Mouse (Mus musculus): ENCODE measurements at regions not wholly inside any gene's neighbourhood (a gene's known extent, or its start where the extent isn't known, plus 50 kb on each side); places are given as distances from the start of the nearest gene placed in this dataset.

- peak in 1 of 2 experiments; percentile 52 for DNase-seq (ENCODE audit: low spot score in 2 of 2)
These were observed 59.4 kb downstream of the 1700001O22Rik start for GRCm38 (mm10) chr2:30743976-30744620.

GRCm38 (mm10) chr2:30743265-30743846 is 60.1 kb downstream of the 1700001O22Rik start:
- no peak for DNase-seq (ENCODE audit: low spot score in 2 of 2)

- DNase-seq (ENCODE audit: low spot score in 2 of 2), result no peak
These were observed 62.0 kb downstream of the 1700001O22Rik start for GRCm38 (mm10) chr2:30741450-30741849.

GRCm38 (mm10) chr2:30737759-30738158 is 65.7 kb downstream of the 1700001O22Rik start:
- DNase-seq (ENCODE audit: low spot score in 2 of 2), result peak in 1 of 2 experiments; percentile 48

GRCm38 (mm10) chr2:30736705-30737104 is 66.8 kb downstream of the 1700001O22Rik start:
- no peak for DNase-seq (ENCODE audit: low spot score in 2 of 2)

- no peak for DNase-seq (ENCODE audit: low spot score in 2 of 2)
These were observed 67.2 kb downstream of the 1700001O22Rik start for GRCm38 (mm10) chr2:30736236-30736635.

GRCm38 (mm10) chr2:30733853-30734252 is 69.6 kb downstream of the 1700001O22Rik start:
- no peak for DNase-seq (ENCODE audit: low spot score in 2 of 2)

GRCm38 (mm10) chr2:30731832-30732231 is 71.6 kb downstream of the 1700001O22Rik start:
- DNase-seq (ENCODE audit: low spot score in 2 of 2), result no peak

- DNase-seq (ENCODE audit: low spot score in 2 of 2), result no peak
These were observed 75.5 kb downstream of the 1700001O22Rik start for GRCm38 (mm10) chr2:30727948-30728347.

- DNase-seq (ENCODE audit: low spot score in 2 of 2), result peak in 1 of 2 experiments; percentile 69
These were observed 77.6 kb downstream of the 1700001O22Rik start for GRCm38 (mm10) chr2:30725601-30726489.

- DNase-seq (ENCODE audit: low spot score in 2 of 2), result no peak
These were observed 78.3 kb downstream of the 1700001O22Rik start for GRCm38 (mm10) chr2:30725186-30725585.

GRCm38 (mm10) chr2:30724521-30724920 is 78.9 kb downstream of the 1700001O22Rik start:
- DNase-seq (ENCODE audit: low spot score in 2 of 2), result no peak

- DNase-seq (ENCODE audit: low spot score in 2 of 2), result no peak
These were observed 80.3 kb downstream of the 1700001O22Rik start for GRCm38 (mm10) chr2:30723059-30723587.

GRCm38 (mm10) chr2:30722263-30723050 is 81.0 kb downstream of the 1700001O22Rik start:
- peak in 1 of 2 experiments; percentile 12 for DNase-seq (ENCODE audit: low spot score in 2 of 2)

GRCm38 (mm10) chr2:30721473-30722262 is 81.8 kb downstream of the 1700001O22Rik start:
- peak in 1 of 2 experiments; percentile 60 for DNase-seq (ENCODE audit: low spot score in 2 of 2)

GRCm38 (mm10) chr2:30721048-30721461 is 82.4 kb downstream of the 1700001O22Rik start:
- DNase-seq (ENCODE audit: low spot score in 2 of 2), result no peak

GRCm38 (mm10) chr2:30720291-30720690 is 83.2 kb downstream of the 1700001O22Rik start:
- DNase-seq (ENCODE audit: low spot score in 2 of 2), result no peak

- no peak for DNase-seq (ENCODE audit: low spot score in 2 of 2)
These were observed 83.7 kb downstream of the 1700001O22Rik start for GRCm38 (mm10) chr2:30719611-30720290.

- peak; percentile 74 to 89 for DNase-seq (ENCODE audit: low spot score in 2 of 2)
These were observed 84.6 kb downstream of the 1700001O22Rik start for GRCm38 (mm10) chr2:30718741-30719381.
